Comparison of ENCODE assay signal across 23 mouse cellular contexts in the genomic region with DNA sequence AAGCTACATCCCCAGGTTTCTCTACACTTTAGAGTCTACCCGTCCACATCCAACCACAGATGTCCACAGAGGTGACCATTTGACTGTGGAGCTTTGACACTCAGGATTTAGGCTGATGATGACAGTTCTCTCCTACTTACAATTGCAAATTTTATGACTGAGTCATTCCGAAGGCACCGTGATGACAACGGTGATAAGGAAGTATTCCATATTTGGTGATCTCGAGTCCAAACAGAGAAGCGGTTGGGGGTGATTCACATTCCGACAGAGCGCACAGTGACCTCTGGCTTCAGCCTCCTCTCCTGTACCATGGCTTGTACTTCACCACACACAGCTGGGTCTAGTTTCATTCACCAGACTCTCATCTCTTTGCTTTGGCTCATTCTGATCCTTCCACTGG.
A peak's percentile ranks its signal among the peaks of the same experiment; 100 is the strongest.
DNase-seq lines count a peak whose midpoint lies in the region; TF ChIP-seq lines count a peak whose summit lies in the region.
"Had no signal": no experiment of that assay in that cellular context is flagged by ENCODE, and none has a peak within 500 bp of the region (broad histone marks: within the 10 kb centered on the region; RNA-seq: fewer than 3 reads in every experiment).

No protein-coding gene starts in this region.

- H3K4me1 ChIP-seq in CH12.LX (ENCODE audit: control insufficient read depth in 1 of 2, insufficient read depth in 2 of 2) = peaks cover 6 to 20% of the 10 kb centered on the region in 2 experiments
- H3K4me1 ChIP-seq: embryonic facial prominence, embryonic 13.5 days; embryonic facial prominence, embryonic 15.5 days had no signal

- no peak for TF ChIP-seq EP300 in CH12.LX (IDR thresholded peaks at IDR 0.05; ENCODE audit: low read length)

- no peak overlapping the region; the same call in 1 of the 2 replicates for H3K4me2 ChIP-seq in CH12.LX (ENCODE audit: insufficient read depth, low read depth, poor library complexity, severe bottlenecking)
- H3K4me2 ChIP-seq: embryonic facial prominence, embryonic 13.5 days; embryonic facial prominence, embryonic 15.5 days; forebrain, embryonic 12.5 days had no signal

- no peak overlapping the region for H3K9ac ChIP-seq in CH12.LX (ENCODE audit: insufficient read depth, low read depth)
- H3K9ac ChIP-seq: embryonic facial prominence, embryonic 13.5 days; embryonic facial prominence, embryonic 15.5 days; forebrain, embryonic 12.5 days had no signal

- H3K4me3 ChIP-seq in CH12.LX (replicated peaks in 1 of 3; ENCODE audit: low read depth in 2 of 3, low read length in 2 of 3, poor library complexity in 1 of 3) = no peak overlapping the region
- H3K4me3 ChIP-seq: embryonic facial prominence, embryonic 13.5 days; embryonic facial prominence, embryonic 15.5 days; erythroblast, embryonic 14.5 days; forebrain, embryonic 10.5 days; forebrain, embryonic 12.5 days had no signal

- no peaks in the 10 kb centered on the region for H3K27me3 ChIP-seq in CH12.LX (replicated peaks)
- H3K27me3 ChIP-seq: embryonic facial prominence, embryonic 13.5 days; embryonic facial prominence, embryonic 15.5 days had no signal

- dilution Hi-C loops in CH12.LX (cut with MboI; ENCODE audit: extremely low pct_ligation_motif_present, extremely low pct_unique_long_range_greater_than_20kb, low sequenced_read_pairs) = no loop called here

- peak; percentile 10 for DNase-seq in adrenal gland, adult 2 months
- no peak for DNase-seq in adrenal gland, postnatal 14 days
- DNase-seq in 3T3-L1 (ENCODE audit: low read depth, low spot score) = peak; percentile 50
- DNase-seq in CH12.LX (ENCODE audit: extremely low read depth) = no peak
- DNase-seq in R1 (ENCODE audit: low read depth, low spot score) = peak; percentile 53
- DNase-seq in frontal cortex, postnatal 10 days (ENCODE audit: low spot score in 2 of 2) = no peak
- no peak for DNase-seq in kidney, postnatal 10 days
- DNase-seq in cerebellum, postnatal 25 days = no peak
- DNase-seq: adrenal gland, postnatal 10 days; adrenal gland, postnatal 36 days; B cell, adult 2 months; cerebellum, adult 11-12 months; cerebellum, adult 2 months; cerebellum, adult 9-10 months; cerebellum, postnatal 10 days; cerebellum, postnatal 36 days; embryo, embryonic 11 days had no signal

- H3K79me2 ChIP-seq in CH12.LX (replicated peaks; ENCODE audit: control insufficient read depth, extremely low read depth, insufficient read depth, poor library complexity, severe bottlenecking) = no peaks in the 10 kb centered on the region

- peaks cover 9% of the 10 kb centered on the region for H3K9me3 ChIP-seq in CH12.LX (replicated peaks; ENCODE audit: low read length)
- H3K9me3 ChIP-seq: embryonic facial prominence, embryonic 13.5 days; embryonic facial prominence, embryonic 15.5 days; forebrain, embryonic 10.5 days; forebrain, embryonic 12.5 days; G1E had no signal

- no peak overlapping the region for H3K27ac ChIP-seq in CH12.LX (ENCODE audit: insufficient read depth, low read depth)
- H3K27ac ChIP-seq: embryonic facial prominence, embryonic 13.5 days; embryonic facial prominence, embryonic 15.5 days; forebrain, embryonic 10.5 days; forebrain, embryonic 12.5 days had no signal

- TF ChIP-seq POLR2A in CH12.LX (IDR thresholded peaks at IDR 0.05; ENCODE audit: low read depth, low read length) = no peak

- TF ChIP-seq RAD21 in CH12.LX (IDR thresholded peaks at IDR 0.05; ENCODE audit: low read depth, low read length) = no peak

- TF ChIP-seq CTCF in CH12.LX (conservative IDR thresholded peaks at IDR 0.05 in 1 of 2, IDR thresholded peaks at IDR 0.05 in 1 of 2; ENCODE audit: low read depth in 2 of 2, low read length in 2 of 2) = 0 out of 4 replicates have a peak, but pooled peaks of 1 of the 2 experiments have one; percentile 14

- in situ Hi-C loops in CH12.LX (cut with MboI; ENCODE audit: low pct_ligation_motif_present, low pct_unique_long_range_greater_than_20kb, low sequenced_read_pairs) = no loop called here

- no peaks in the 10 kb centered on the region for H3K36me3 ChIP-seq in CH12.LX (replicated peaks in 1 of 2; ENCODE audit: control insufficient read depth in 1 of 2, insufficient read depth in 1 of 2, low read length in 1 of 2)
- H3K36me3 ChIP-seq: embryonic facial prominence, embryonic 13.5 days; embryonic facial prominence, embryonic 15.5 days; forebrain, embryonic 10.5 days; forebrain, embryonic 12.5 days; G1E had no signal

TF ChIP-seq in CH12.LX, 34 proteins besides CTCF, POLR2A, EP300 and RAD21:
- TF ChIP-seq UBTF (IDR thresholded peaks at IDR 0.05; ENCODE audit: low read depth, low read length) = no peak
- no peak for TF ChIP-seq MYC (IDR thresholded peaks at IDR 0.05; ENCODE audit: low read depth, low read length)
- peak; percentile 41; the same call in 1 of the 2 replicates for TF ChIP-seq JUN (IDR thresholded peaks at IDR 0.05; ENCODE audit: insufficient read depth, low read depth, low read length)
- TF ChIP-seq ETS1 (conservative IDR thresholded peaks at IDR 0.05; ENCODE audit: low read depth, low read length) = peak; percentile 29; the same call in 1 of the 2 replicates
- no peak for TF ChIP-seq TBP (conservative IDR thresholded peaks at IDR 0.05; ENCODE audit: low read depth, low read length)
- no peak for TF ChIP-seq USF1 (IDR thresholded peaks at IDR 0.05; ENCODE audit: low read depth, low read length)
- no peak for TF ChIP-seq ZC3H11A (IDR thresholded peaks at IDR 0.05; ENCODE audit: low read depth, low read length)
- no peak for TF ChIP-seq SIN3A (IDR thresholded peaks at IDR 0.05; ENCODE audit: low read length)
- no peak for TF ChIP-seq MAX (IDR thresholded peaks at IDR 0.05; ENCODE audit: low read length)
- no peak for TF ChIP-seq ZNF384 (IDR thresholded peaks at IDR 0.05; ENCODE audit: low read depth, low read length)
- no peak for TF ChIP-seq NRF1 (IDR thresholded peaks at IDR 0.05; ENCODE audit: low read depth, low read length)
- no peak for TF ChIP-seq MEF2A (IDR thresholded peaks at IDR 0.05; ENCODE audit: borderline replicate concordance, low read depth, low read length)
- peak; percentile 76 for TF ChIP-seq IRF4 (IDR thresholded peaks at IDR 0.05; ENCODE audit: low read depth, low read length)
- no peak for TF ChIP-seq HCFC1 (IDR thresholded peaks at IDR 0.05; ENCODE audit: low read depth, low read length)
- TF ChIP-seq MXI1 (IDR thresholded peaks at IDR 0.05; ENCODE audit: low read depth, low read length) = no peak
- no peak for TF ChIP-seq E2F4 (IDR thresholded peaks at IDR 0.05; ENCODE audit: insufficient replicate concordance, low read depth, low read length)
- TF ChIP-seq BHLHE40 (IDR thresholded peaks at IDR 0.05; ENCODE audit: low read depth, low read length) = 0 out of 2 replicates have a peak, but pooled peaks have one; percentile 13
- TF ChIP-seq ZMIZ1 (IDR thresholded peaks at IDR 0.05; ENCODE audit: low read depth, low read length) = no peak

Comparison
In these comparisons a context has a peak if more than half of its experiments do, and no peak if none do; other contexts are left out.
1. DNase-seq: peak in adrenal gland, adult 2 months (single experiment), 3T3-L1 (single experiment) and R1 (single experiment); none in adrenal gland, postnatal 14 days (single experiment), CH12.LX (single experiment), frontal cortex, postnatal 10 days (0 of 2), kidney, postnatal 10 days (single experiment) and cerebellum, postnatal 25 days (0 of 2).